Mouse (Mus musculus): Measurements from ENCODE around the gene Wfikkn1. TPM values are rescaled to one million over a fixed set of nuclear protein-coding genes. Genes with fewer than 3 reads are reported as not detected.
"Not testable (repeated sequence)": the region's sequence is repeated elsewhere in the genome, so short reads cannot be mapped to it uniquely, and the experiment has no call there.

The Wfikkn1 gene
- total RNA-seq, 2 experiments from 2014 or later: 1.7 to 2.2 TPM

DNA sequence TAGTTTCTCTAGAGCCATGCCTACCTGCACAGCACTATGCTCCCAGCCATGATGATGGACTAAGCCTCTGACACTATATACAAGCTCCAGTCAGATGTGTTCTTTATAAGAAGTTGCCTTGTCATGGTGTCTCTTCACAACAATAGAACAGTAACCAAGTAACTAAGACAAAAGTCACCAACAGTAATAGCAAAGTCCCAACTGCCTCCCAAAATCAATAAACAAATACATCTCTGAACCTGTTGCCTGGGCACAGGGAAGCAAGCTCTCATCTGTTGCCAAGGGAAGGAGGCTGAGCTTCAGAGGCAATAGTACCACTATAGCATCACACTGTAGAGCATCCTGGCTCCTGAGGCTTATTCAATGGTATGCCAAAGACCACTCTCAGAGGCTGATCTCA lies 6.1 kb upstream of the Wfikkn1 start:
- no peak for DNase-seq (ENCODE audit: low spot score in 2 of 2)

DNA sequence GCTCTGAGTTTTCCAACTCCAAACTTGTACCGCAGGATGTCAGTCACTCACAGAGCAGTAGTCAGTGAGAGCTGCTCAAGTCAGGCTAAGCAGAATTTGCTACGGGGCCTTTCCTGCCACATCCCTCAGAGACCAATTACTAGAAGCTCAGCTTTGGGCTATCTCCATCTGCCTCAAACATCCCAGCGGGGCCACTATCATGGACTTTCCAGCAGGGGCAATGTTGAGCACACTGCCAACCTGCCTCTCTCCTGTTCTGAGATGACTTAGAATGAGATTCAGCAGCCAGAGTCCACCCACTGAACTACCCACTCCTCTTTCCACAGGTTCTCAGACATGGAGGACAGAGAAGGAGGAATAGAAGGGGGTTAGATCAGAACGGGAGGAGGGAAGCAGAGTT lies 5.0 kb upstream of the Wfikkn1 start:
- DNase-seq (ENCODE audit: low spot score in 2 of 2): no peak

DNA sequence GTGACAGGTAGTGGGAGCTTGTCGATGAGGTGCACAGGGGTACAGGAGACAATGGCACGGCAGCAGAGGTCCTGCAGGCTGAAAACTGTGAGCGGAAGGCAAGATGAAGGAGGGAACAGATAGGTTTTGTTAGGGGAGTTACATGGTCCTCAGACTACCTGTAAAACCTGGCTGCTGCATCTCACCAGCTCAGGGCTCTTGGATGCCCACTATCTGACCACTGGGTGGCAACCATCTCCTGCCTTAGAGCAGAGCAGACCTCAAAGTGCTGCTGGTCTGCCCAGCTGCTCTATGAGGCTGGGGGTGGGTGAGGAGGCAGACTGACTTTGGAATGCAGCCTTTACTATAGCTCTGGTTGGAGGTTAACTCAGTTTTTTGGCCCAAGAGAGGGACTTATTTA lies 3.2 kb upstream of the Wfikkn1 start:
- no peak for DNase-seq (ENCODE audit: low spot score in 2 of 2)

DNA sequence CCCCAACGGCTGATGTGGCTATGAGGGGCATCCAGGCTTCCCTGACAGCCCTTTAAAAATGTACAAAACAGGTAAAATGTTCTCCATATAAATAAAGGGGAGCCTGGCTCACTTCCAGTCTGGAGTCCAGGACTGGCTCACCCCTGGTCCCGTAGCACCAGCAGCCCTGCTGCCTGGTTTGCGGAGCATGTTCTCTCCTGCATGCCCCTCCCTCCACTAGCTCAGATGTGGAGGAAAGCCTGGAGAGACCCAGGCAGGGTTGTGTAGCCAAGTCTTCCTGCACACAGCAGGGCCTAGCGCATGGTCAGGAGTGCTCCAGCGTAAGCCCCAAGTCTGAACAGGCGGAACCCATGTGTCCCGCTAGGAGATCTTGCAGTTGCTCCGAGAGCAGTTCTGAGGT lies 2.6 kb upstream of the Wfikkn1 start:
- DNase-seq (ENCODE audit: low spot score in 2 of 2): no peak

DNA sequence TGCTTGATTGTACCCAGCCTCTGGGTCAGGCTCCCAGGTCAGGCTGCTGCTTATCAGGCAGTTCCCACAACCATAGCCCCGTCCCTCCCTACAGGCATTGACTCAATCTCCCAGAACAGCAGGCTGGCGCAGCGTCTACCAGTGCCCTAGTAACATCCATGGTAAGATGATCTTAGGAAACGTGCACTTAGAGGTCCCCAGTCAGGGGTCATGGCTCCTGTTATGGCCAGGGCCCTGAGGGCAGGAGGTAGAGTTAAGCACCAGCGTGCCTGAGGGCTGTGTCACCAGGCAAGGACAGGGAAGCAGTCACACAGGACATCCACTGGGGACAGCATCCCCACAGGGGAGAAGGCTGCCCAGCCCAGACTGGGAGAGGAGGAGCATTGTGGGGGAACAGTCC lies 1.6 kb upstream of the Wfikkn1 start:
- no peak for DNase-seq (ENCODE audit: low spot score in 2 of 2)

DNA sequence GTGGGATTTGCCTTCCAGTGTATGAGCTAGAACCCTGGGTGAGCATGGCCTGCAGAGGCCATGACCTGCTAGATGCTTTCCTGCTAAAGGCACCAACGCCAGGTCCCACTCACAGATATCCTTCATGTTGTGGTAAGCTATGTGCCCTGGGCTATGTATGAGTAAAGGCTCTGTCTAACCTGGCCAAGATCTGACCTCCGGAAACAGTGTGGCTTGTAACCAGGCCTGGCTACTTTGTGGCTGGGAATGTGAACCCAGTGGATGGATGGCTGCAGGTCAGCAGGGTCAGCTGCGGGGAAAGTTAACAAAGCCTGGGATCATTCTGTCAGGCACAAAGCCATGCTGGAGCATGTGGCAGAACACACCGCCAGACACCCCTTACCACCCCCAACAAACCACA lies 1.0 kb upstream of the Wfikkn1 start:
- no peak for DNase-seq (ENCODE audit: low spot score in 2 of 2)

DNA sequence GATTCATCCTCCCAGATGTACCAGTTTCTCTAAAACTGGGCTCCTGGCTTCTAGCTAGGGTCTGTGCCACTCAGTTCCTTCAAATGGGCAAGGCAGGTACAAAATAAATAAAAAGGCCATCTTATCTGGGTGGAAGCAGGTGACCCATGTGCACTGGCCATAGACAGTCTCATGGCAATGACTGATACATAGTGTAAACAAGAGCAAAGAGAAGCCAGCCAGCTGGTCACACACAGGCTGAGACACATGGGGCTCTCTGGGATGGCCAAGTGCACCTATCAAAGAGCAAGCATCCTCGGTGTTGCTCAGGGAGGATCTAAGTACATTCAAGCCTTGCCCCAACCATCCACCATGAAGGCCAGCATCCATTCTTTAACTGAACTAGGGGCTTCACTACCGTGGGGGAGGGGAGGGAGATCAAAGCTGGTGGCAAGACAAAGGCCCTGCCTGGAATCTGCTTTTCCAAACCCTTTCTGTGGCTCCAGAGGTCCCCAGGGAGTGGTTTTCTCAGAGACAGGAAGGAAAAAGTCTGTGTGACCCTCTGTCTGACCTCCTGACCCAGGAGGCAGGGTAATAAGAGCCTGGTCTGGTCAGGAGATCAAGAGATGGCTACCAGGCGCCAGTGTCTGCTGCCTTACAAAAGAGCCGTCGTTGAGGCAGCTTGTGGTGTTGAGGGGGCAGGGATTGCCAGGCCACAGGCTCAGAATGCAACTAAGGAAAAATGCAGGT lies 419 bp upstream of the Wfikkn1 start:
- no peak for DNase-seq (ENCODE audit: low spot score in 2 of 2)

DNA sequence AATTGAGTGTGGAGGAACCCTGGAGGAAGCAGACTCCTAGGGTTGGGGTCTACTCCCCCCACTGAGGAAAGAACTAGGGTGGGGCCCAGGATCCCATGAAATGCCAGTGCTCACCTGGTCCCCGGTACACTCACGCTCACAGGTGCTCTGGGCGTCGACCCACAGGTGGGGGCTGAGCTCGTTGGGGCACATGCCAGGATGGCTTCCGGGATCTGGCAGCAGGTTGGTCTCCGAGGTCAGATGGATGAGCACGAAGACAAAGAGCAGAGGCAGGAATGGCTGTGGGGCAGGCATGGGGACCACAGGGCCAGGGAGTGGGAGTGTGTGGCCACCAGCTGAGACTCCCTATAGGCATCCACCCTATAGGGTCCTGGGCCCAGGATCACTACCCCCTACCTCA lies 908 bp downstream of the Wfikkn1 start:
- DNase-seq (ENCODE audit: low spot score in 2 of 2): no peak

DNA sequence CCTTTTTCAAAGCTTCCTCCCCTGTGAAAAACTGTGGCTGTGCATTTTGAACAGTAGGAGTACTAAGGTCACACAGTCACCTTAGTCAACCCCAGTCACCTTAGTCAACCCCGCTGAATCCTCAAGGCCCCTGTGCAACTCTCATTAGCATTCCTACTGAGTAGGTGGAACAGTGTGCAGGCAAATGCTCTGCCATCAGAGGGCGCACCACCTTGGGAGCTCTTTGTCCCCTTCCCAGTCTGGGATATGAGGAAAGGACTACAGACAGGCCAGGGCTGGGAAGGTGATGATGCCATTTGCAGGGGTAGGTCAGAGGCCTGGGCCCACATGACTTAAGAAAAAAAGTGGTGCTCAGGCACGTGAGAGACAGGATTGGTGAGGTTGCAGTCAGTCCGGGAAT lies 1.4 kb downstream of the Wfikkn1 start:
- DNase-seq (ENCODE audit: low spot score in 2 of 2): peak in 1 of 2 experiments; percentile 69

DNA sequence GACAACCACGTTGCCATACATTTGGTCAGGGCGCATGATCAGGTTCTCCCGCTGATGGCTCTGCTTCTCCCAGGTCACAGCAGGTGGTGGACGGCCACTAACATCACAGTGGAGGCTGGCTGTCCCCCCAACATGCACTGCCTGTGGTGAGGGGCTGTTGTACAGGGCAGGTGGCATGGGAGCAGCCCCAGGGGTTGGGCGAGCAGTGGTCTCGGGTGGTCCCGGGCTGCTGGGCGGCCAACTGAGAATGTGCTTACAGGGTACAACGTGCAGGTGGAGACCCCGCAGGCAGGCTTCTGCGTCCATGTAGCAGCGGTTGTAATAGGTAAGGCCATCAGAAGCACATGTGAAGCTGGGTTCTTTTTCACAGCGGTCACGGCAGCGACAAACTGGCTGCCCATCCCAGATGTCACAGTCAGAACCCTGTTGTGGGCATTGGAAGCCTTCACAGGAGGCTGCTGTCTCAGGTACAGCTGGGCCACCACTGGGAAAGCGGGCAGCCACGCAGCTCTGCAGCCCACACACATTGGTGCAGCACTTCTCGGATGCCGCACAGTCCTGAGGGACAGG lies 2.0 kb downstream of the Wfikkn1 start:
- no peak for DNase-seq (ENCODE audit: low spot score in 2 of 2)

DNA sequence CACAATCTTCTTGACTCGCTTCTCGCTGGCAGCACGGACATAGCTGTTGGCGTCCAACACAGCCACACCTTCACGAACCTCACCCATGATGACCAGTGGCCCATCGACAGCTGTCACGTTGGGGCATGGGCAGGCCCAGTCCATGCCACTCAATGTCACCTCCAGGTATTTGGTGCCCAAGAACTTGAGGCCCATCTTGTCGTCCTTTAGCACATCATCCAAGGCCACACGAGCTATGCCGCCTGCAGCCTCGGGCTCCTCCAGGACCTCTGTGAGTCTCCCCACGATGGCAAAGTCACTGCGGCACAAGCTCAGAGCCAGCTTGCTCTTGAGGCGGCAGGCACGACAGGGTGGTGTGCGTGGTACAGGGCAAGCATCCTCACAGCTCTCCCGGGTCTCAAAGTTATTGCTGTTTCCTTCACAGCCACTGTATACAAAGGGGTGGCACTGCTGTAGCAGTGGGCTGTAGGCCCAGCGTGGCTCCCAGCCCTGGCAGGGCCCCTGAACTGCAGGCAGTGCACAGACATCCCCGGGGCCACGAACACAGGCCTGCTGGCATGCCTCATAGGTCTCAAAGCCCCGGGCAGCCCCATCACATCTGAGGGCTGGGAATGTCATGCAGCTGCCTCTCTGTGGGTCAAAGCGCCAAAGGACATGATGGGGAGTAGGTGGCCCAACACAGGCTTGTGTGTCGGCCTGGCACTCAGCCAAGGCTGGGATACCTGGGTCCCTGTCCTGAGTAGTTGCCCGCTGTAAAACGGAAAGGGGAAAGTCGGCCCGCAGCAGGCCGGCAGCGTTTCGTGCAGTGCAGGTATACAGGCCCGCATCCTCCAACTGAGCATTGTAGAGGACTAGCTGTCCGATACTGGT lies 2.7 kb downstream of the Wfikkn1 start:
- no peak for DNase-seq (ENCODE audit: low spot score in 2 of 2)

DNA sequence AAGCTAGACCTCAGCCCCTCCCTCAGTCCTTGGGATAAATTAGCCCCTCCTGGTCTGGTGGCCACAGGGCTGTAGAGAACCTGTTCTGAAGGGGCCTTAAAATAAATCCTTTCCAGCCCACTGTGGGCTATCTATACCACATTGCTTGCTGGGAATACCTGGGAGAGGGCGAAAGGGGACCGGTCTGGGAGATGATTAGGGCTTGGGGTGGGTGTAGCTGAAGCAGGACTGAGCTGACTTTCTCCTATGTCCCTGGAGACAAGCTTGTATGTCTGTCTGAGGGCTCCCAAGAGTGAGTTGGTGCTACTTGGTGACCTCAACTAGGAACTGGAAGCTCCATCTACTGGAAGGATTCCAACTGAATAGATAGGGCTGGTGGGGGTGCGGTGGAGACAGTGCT lies 3.6 kb downstream of the Wfikkn1 start:
- no peak for DNase-seq (ENCODE audit: low spot score in 2 of 2)

DNA sequence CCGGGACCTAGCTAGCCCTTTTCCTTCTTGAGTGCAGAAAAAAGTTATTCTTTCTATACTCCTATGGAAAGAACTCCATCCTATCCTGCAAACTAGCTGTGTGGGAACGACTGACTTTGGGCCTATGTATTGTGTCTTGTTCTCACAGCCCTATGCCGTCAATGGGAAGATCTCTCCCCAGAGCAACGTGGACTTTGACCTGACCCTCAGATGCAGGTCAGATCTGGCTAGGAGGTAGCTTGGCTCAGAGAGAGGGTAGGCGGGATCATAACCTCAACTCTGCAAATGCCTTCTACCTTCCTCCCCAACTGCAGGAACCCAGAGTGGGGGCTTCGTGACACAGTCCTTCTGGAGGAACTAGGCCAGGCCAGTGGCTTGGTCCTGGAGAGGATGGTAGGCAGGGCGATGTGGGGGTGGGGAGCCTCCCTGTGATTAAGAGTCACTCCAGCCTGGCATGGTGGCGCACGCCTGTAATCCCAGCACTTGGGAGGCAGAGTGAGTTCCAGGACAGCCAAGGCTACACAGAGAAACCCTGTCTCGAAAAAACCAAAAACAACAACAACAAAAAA lies 4.2 kb downstream of the Wfikkn1 start:
- DNase-seq (ENCODE audit: low spot score in 2 of 2): no peak

DNA sequence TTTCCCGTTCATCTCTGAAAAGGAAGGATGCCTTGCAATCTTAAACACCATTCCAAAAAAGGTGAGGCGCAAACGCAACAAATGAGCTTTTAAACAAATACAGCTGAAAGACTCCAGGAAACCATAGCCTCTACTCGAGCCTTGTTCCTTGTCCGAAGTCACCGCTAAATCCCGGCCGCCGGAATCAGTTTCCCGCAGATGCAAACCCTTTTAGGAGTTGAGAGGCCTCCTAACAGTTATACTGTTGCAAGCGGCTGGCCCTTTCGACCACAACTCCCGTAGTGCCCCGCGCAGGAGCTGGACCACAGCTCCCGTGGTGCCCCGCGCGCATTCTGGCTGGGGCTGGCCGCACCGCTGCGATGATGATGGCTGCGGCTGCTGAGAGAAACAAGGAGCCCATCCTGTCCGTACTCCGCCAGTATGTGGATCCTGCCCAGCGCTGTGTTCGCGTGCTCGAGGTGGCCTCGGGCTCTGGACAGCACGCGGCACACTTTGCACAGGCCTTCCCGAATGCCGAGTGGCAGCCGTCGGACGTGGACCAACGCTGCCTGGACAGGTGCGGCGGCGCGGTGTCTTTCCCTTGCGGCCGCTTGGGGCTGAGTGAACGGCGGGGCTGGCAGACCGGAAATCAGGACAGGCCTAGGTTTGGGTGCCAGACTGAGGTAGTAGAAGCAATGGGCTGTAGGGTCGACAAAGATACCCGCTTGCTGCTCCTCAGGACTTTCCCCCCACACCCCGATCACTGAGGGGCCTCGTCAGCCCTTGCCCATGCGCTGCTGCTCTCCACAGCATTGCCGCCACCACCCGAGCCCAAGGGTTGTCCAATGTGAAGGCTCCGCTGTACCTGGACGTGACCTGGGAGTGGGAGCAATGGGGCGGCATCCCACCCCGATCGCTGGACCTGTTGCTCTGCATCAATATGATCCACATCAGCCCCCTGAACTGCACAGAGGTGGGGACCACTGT lies 5.2 kb downstream of the Wfikkn1 start:
- peak; percentile 88 to 93 for DNase-seq (ENCODE audit: low spot score in 2 of 2)

DNA sequence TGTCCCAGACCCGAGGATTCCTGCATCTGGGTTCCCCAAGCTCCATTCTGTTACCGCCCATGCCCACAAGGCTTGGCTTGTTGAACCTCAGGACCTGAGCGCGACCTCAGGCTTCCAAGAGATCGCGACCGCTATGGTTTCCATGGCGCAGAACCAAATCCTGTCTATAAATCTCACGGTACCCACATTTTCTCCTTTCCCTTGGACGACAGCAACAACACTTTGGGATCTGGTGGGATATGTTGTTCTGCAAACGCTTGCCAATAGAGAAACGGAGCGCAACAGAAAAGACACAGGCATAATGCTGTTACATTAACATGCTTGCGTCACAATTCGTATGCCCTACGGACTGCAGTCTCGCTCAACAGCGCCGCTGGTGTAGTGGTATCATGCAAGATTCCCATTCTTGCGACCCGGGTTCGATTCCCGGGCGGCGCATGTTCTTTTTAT lies 5.9 kb downstream of the Wfikkn1 start, which contains the start of gene Mettl26:
TSS of gene Mettl26 (plus strand) at position 354 of the 450 bp plus-strand sequence.
- DNase-seq (ENCODE audit: low spot score in 2 of 2): peak; percentile 95 to 99

DNA sequence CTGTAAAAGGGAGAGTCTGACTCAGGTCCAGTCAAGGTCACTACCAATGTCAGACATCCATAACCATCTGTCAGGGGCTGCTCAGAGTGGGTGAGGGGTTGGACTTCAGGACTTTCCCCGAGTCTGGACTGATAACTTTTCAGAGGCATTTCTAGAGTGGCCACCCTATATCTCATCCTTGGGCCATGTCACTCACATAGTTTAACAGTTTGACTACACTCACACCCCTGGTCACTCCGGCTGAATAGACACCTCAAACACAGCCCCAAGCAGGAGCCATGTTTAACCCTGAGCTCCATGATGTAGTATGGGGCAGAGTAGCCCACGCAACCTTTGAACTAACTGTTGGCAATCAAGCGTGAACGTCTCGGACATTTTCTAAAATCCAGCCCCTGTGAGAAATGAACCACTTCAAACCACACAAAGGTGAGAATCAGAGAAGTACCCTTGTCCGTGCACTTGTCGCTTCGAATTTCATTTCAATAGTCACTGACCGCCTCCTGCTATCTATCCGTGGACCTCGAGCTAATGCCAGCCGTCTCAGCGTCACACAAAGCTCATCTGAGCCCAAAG lies 6.4 kb downstream of the Wfikkn1 start:
- no peak for DNase-seq (ENCODE audit: low spot score in 2 of 2)

DNA sequence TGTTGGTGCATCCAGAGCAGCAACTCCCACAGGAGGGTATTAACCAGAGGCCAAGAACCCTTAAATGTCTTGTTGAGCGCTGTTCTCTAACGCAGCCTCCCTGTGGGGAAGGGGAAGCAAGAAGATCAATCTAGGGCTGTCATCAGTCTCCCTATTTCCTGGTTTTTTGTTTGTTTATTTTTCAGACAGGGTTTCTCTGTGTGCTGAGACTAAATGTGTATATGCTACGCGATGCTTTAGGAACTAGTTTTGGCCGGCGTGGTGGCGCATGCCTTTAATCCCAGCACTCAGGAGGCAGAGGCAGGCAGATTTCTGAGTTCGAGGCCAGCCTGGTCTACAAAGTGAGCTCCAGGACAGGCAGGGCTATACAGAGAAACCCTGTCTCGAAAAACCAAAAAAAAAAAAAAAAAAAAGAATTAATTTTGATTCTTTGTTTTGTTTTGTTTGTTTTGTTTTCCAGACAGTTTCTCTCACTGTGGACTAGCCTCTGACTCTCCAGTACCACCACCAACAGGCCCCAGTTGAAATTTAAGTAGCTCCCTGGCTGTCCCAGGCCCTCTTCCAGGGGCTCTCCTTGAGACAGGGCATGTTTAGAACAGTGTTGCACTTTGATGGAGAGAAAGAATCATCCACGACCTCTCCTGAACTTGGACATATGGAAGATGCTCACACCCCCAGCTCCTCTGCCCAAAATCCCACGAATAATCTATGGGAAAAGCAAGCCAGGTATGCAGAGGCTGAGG lies 7.1 kb downstream of the Wfikkn1 start:
- no peak for DNase-seq (ENCODE audit: low spot score in 2 of 2)

DNA sequence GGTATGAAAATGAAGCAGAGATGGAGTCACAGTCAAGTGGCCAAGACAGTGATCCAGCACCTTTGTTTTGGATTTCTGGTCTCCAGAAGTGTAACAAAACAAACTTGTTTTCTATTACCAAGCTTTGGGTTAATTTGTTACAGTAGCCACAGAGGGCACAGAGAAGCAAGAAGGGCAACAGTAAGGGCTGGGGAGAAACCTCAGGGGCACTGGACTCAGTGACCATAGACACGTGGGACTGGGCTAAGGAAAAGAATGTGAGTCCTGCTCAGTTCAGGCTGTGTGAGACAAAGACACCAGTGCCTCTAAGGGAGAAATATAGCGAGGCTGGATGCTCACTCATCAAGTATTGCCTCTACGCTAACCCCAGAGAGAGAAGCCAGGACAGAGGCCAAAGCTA lies 8.0 kb downstream of the Wfikkn1 start:
- no peak for DNase-seq (ENCODE audit: low spot score in 2 of 2)

DNA sequence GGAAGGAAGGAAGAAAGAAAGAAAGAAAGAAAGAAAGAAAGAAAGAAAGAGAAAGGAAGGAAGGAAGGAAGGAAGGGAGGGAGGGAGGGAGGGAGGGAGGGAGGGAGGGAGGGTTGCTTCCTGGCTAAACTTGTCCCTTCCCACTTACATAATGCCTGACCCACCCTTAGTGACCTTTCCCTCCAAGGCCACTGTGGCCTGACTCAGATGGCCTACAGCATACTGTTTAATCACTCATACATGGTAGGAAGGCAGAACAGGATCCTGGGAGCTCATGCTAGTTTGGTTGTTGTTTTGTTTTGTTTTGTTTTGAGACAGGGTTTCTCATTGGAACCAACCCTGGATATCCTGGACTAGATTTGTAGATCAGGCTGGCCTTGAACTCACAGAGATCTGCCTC lies 9.1 kb downstream of the Wfikkn1 start:
- DNase-seq (ENCODE audit: low spot score in 2 of 2): not testable (repeated sequence)

DNA sequence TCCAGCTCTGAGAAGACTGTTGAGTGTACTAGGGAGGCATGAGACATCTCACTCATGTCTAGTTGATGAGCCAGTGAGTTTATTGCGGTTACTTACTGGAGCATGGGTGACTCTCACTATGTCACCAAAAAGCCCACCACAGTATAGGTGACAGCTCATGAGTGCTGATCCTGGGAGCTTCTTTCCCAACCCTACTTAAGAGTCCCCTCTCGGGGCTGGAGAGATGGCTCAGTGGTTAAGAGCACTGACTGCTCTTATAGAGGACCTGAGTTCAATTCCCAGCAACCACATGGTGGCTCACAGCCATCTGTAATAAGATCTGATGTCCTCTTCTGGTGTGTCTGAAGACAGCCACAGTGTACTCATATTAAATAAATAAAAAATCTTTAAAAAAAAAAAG lies 10.7 kb downstream of the Wfikkn1 start:
- DNase-seq (ENCODE audit: low spot score in 2 of 2): no peak
